Mouse (Mus musculus): ENCODE results near the gene Gm21976. TPM values are rescaled to one million over a fixed set of nuclear protein-coding genes. Genes with fewer than 3 reads are reported as not detected.

Gm21976 gene
- polyA plus RNA-seq (2015; fragmentation: Nextera tagmentation; extraction: Ambion mirVana), result not detected in 2 replicates

DNA sequence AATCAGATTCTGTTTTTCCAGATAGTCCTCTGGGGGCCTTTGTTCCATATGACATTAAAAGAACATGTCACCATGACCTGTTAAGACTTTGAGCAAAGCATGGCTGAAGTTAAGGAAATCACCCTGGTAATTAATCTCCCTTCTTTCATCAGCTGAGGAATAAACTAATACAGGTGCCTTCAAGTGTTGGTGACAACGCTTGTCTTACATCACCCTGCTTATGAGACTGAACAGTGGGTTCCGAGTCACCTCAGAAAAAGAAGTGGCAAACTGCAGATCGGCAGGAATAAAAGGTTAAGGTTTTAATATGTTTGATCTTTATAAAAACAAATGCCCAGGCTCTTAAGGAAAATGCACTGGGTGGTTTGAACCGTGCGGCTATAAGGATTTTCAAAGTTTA, at the start of gene Gm21976:
Gm21976 (plus strand) TSS at position 202 of the 400 bp plus-strand sequence.
- Histone ChIP-seq H3K9ac (no peak within 1 kb of the TSS), H3K4me1 (replicated peaks) (peaks cover 9% of the 10 kb centered on the region; the same call in 1 of the 2 replicates), H3K27me3 (no peaks in the 10 kb centered on the region), H3K27ac (replicated peaks) (no peak within 1 kb of the TSS), H3K4me3 (replicated peaks) (no peak within 1 kb of the TSS), H3K4me2 (no peak within 1 kb of the TSS), H3K9me3 (replicated peaks) (no peaks in the 10 kb centered on the region), H3K36me3 (replicated peaks) (0 out of 2 replicates have a peak, but pooled peaks cover 2% of the 10 kb centered on the region)
- ATAC-seq (ENCODE audit: insufficient read depth), result no peak
- WGBS (ENCODE audit: insufficient replicate concordance), result 71% methylated on average over 5 of the region's 5 CpGs

DNA sequence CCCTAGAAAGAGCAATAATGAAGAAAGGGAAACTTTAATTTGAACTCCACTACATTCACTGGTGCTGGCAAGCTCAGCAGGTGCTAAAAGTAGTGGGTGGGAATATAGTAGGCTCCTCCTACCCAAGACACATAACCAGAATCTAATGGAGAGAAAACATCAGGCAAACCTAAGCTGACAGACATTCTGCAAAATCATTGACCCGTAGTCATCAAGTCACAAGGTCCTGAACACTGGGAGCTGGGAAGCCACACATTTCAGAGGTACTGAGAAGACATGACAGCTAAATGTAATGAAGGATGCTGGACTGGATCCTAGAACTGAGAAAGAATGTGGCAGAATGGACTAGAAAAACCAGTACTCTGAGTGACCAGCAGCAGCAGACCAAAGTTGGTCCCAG, 49.2 kb upstream of the Gm21976 start:
- H3K4me3 ChIP-seq (replicated peaks), result no peak overlapping the region
- no peaks in the 10 kb centered on the region for H3K36me3 ChIP-seq (replicated peaks)
- 75% methylated on average over 1 of the region's 1 CpGs for WGBS (ENCODE audit: insufficient replicate concordance)

DNA sequence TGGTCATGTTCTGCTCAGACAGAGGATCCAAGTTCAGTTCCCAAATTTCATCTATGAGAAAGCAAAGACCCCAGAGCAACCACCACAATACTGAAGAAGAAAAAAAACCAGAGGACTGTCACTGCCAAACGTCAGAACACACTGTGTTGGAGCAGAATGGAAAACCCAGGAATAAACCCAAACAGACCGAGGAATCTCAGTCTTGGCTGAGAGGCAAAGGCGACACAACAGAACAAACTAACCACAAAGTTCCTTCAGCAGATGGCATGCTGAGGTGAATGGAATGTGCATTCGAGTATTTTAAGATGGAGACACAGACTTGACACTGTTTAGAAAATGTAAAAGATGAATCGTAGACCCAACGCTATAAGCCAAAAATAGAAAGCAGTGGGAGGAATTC, 44.2 kb upstream of the Gm21976 start:
- H3K4me2 ChIP-seq, result no peak overlapping the region
- H3K9me3 ChIP-seq (replicated peaks), result no peaks in the 10 kb centered on the region
- ATAC-seq (ENCODE audit: insufficient read depth), result no peak
- H3K27ac ChIP-seq (replicated peaks), result no peak overlapping the region
- 60% methylated on average over 6 of the region's 6 CpGs for WGBS (ENCODE audit: insufficient replicate concordance)
- H3K4me3 ChIP-seq (replicated peaks), result no peak overlapping the region
- H3K9ac ChIP-seq, result no peak overlapping the region
- H3K36me3 ChIP-seq (replicated peaks), result no peaks in the 10 kb centered on the region
- H3K27me3 ChIP-seq, result peaks cover 4% of the 10 kb centered on the region
- H3K4me1 ChIP-seq (replicated peaks), result no peaks in the 10 kb centered on the region

More for the DNA sequence above, 49.2 kb upstream of the Gm21976 start:
- Histone ChIP-seq H3K4me2 (no peak overlapping the region), H3K4me1 (replicated peaks) (no peaks in the 10 kb centered on the region), H3K9me3 (replicated peaks) (no peaks in the 10 kb centered on the region), H3K27ac (replicated peaks) (no peak overlapping the region), H3K9ac (no peak overlapping the region), H3K27me3 (no peaks in the 10 kb centered on the region)
- no peak for ATAC-seq (ENCODE audit: insufficient read depth)

DNA sequence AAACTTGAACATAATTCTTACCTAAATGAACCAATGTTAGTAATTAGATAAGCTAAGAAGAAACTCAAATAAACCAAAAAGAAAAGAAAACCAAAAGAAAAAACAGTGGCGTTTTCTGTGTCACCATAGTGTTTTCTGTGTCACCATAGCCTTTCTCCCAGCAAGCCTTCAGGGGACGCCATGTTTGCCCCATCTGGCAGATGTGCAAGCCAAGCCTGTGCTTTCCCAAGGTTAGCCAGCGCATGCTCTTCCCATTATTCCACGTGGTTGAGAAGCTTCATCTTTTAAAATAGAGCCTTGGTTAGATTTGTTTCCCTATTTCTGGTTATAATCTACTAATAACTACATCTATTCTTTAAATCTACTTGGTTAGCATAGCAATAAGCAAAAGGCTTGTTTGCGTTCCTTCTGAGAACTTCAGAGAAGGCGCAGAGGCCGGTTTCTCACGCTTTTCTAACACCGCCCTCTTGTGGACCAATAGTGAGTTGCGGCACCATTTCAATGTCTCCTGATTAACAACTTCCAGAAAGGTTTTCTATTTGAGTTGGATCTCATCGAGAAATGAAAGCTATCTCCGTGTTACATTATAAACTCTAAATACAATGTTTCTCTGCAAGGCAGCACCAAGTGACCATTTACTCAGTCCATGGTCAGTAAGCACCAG, 39.6 kb upstream of the Gm21976 start:
- Histone ChIP-seq H3K4me3 (replicated peaks) (no peak overlapping the region), H3K36me3 (replicated peaks) (no peaks in the 10 kb centered on the region), H3K9me3 (replicated peaks) (no peaks in the 10 kb centered on the region), H3K4me2 (no peak overlapping the region), H3K9ac (no peak overlapping the region), H3K27ac (replicated peaks) (no peak overlapping the region), H3K4me1 (replicated peaks) (no peaks in the 10 kb centered on the region), H3K27me3 (peaks cover 4% of the 10 kb centered on the region)
- WGBS (ENCODE audit: insufficient replicate concordance), result 17% methylated on average over 12 of the region's 12 CpGs
- ATAC-seq (ENCODE audit: insufficient read depth), result no peak

DNA sequence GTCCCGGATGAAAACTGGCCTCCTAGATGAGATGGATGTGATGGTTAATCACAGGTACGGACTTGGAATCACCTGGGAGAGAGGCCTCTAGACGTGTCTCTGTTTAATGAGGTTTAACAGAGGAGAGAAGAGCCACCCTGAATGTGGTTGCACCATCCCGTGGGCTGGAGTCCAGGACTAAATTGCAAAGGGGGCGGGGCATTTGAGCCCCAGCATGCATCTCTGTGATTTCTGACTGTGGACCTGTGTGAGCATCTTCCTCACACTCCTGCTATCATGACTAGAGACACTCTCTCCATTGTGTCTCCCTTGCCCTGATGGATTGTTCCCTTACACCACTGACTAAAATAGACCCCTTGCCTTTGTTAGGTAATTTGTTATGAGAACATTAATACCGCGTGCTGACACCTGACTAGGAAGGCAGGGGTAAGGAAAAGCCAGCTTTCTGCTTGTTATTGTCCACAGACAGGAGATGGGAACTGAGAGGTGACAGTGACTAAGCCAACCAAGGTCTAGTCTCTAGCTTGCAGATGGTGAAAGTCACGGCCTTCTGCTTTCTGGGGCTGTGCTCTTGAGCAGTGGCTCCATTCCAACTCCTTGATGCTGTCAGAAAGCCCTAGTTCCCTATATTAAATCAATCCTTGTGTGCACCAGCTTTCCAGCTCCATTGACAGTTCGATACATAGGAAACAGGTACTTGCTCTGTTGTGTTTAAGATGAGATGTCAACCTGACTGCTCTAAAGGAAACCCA, 38.0 kb upstream of the Gm21976 start:
- WGBS (ENCODE audit: insufficient replicate concordance), result 53% methylated on average over 9 of the region's 9 CpGs
- H3K27me3 ChIP-seq, result peaks cover 4% of the 10 kb centered on the region
- H3K4me3 ChIP-seq (replicated peaks), result no peak overlapping the region
- no peak for ATAC-seq (ENCODE audit: insufficient read depth)
- H3K4me2 ChIP-seq, result no peak overlapping the region
- no peaks in the 10 kb centered on the region for H3K36me3 ChIP-seq (replicated peaks)
- H3K9me3 ChIP-seq (replicated peaks), result no peaks in the 10 kb centered on the region
- no peaks in the 10 kb centered on the region for H3K4me1 ChIP-seq (replicated peaks)
- no peak overlapping the region for H3K27ac ChIP-seq (replicated peaks)
- no peak overlapping the region for H3K9ac ChIP-seq

DNA sequence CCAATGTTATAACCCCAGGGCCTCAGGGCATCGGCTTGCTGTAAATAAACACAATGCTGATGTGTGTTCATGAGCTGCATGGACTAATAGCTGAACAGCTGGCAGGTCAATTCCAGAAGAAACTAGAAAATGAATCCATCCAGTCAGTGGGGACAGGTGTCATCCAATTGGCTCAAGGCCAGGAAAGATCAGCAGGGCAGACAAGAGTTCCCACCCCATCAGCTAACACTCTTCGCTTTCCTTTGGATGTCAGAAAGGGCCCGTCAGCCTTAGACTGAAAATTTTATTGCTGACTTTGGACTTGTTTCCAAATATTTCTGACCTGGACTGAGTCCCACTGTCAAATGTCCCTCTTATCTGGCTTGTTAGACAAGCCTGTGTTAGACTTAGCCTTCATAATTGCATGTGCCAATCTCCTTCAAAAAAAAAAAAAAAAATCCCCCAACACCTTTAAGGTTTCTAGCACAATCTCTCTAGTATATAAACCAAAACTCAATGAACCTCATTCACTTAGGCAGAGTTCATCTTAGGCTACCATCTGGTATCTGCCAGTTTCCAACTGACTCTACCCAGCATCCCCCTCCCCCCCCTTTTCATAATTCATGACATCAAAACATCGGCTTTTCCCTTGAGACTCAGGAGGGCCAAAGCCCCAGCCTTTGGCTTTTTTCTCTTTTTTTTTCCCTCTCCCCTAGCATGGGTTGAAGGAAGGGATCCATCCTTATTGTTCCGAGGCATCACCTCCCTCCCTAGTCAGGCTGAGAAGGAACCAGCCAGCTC, 34.9 kb upstream of the Gm21976 start:
- WGBS (ENCODE audit: insufficient replicate concordance), result 64% methylated on average over 5 of the region's 5 CpGs
- Histone ChIP-seq H3K9me3 (replicated peaks) (no peaks in the 10 kb centered on the region), H3K9ac (no peak overlapping the region), H3K4me2 (no peak overlapping the region), H3K4me1 (replicated peaks) (no peaks in the 10 kb centered on the region), H3K27me3 (no peaks in the 10 kb centered on the region), H3K27ac (replicated peaks) (no peak overlapping the region), H3K36me3 (replicated peaks) (peaks cover 23% of the 10 kb centered on the region), H3K4me3 (replicated peaks) (no peak overlapping the region)
- ATAC-seq (ENCODE audit: insufficient read depth), result no peak

DNA sequence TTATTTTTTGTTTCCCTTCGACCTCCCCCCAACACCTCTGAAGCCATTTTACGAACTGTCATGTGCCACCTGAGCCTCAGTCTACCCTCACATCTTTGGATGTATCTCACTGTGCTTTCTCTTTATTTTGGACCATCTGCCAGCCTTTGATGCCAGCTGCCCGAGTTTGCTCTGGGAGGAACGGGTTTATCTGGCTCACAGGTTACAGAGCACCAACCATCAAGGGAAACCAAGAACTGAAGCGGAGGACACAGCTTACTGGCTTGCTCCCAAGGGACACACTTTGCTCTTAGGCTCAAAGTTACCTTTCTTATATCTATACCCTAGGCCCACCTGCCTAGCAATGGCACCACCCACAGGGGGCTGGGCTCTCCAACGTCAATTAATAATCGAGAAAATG, 34.3 kb upstream of the Gm21976 start:
- Histone ChIP-seq H3K9me3 (replicated peaks) (no peaks in the 10 kb centered on the region), H3K27ac (replicated peaks) (no peak overlapping the region), H3K27me3 (no peaks in the 10 kb centered on the region), H3K4me3 (replicated peaks) (no peak overlapping the region), H3K4me1 (replicated peaks) (no peaks in the 10 kb centered on the region), H3K36me3 (replicated peaks) (peaks cover 29% of the 10 kb centered on the region), H3K9ac (no peak overlapping the region), H3K4me2 (no peak overlapping the region)
- no peak for ATAC-seq (ENCODE audit: insufficient read depth)
- 58% methylated on average over 7 of the region's 7 CpGs for WGBS (ENCODE audit: insufficient replicate concordance)

DNA sequence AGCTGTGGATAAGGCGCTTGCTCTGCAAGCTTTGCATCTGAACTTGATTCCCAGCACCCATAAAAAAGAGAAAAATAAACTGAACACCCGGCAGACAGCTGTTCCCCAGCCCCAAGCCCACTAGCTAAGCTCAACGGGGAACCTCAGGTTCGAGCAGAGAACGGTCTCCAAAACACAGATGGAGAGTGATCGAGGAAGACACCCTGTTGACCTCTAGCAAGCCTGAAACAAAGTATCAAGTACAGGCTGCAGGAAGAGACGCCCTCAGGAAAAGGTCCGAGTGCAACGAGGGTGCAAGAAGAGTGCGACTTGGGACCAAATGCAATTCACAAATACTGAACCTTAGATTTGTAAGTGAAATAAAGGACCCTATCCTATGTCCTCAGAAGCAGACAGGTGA, 30.1 kb upstream of the Gm21976 start:
- no peaks in the 10 kb centered on the region for H3K9me3 ChIP-seq (replicated peaks)
- H3K4me1 ChIP-seq (replicated peaks), result no peaks in the 10 kb centered on the region
- no peak overlapping the region for H3K4me3 ChIP-seq (replicated peaks)
- no peaks in the 10 kb centered on the region for H3K27me3 ChIP-seq
- ATAC-seq (ENCODE audit: insufficient read depth), result no peak
- H3K27ac ChIP-seq (replicated peaks), result no peak overlapping the region
- no peak overlapping the region for H3K9ac ChIP-seq
- 81% methylated on average over 10 of the region's 10 CpGs for WGBS (ENCODE audit: insufficient replicate concordance)
- no peak overlapping the region for H3K4me2 ChIP-seq
- peaks cover 64% of the 10 kb centered on the region for H3K36me3 ChIP-seq (replicated peaks)

DNA sequence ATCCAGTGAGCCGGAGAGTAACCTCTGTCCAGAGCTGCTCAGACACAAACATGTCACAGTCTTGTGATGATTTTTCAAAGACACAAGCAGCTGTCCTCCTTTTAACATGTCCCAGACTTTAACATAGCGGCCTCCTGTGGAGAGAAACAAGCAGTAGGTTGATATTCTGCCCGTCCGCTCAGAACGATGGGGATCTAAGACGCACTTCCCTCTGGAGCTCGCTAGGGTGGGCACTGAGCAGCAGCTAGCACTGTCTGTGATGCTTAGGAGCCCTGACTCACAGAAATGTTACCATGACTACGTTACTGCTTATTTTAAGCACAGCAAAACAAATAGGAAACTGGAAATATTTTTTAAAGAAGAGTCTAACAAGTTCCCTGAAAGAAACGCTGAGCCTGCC, 24.8 kb upstream of the Gm21976 start:
- no peak overlapping the region for H3K4me2 ChIP-seq
- H3K36me3 ChIP-seq (replicated peaks), result peaks cover 82% of the 10 kb centered on the region
- H3K27me3 ChIP-seq, result no peaks in the 10 kb centered on the region
- ATAC-seq (ENCODE audit: insufficient read depth), result no peak
- no peaks in the 10 kb centered on the region for H3K4me1 ChIP-seq (replicated peaks)
- no peaks in the 10 kb centered on the region for H3K9me3 ChIP-seq (replicated peaks)
- no peak overlapping the region for H3K4me3 ChIP-seq (replicated peaks)
- no peak overlapping the region for H3K9ac ChIP-seq
- no peak overlapping the region for H3K27ac ChIP-seq (replicated peaks)
- WGBS (ENCODE audit: insufficient replicate concordance), result 75% methylated on average over 9 of the region's 9 CpGs

DNA sequence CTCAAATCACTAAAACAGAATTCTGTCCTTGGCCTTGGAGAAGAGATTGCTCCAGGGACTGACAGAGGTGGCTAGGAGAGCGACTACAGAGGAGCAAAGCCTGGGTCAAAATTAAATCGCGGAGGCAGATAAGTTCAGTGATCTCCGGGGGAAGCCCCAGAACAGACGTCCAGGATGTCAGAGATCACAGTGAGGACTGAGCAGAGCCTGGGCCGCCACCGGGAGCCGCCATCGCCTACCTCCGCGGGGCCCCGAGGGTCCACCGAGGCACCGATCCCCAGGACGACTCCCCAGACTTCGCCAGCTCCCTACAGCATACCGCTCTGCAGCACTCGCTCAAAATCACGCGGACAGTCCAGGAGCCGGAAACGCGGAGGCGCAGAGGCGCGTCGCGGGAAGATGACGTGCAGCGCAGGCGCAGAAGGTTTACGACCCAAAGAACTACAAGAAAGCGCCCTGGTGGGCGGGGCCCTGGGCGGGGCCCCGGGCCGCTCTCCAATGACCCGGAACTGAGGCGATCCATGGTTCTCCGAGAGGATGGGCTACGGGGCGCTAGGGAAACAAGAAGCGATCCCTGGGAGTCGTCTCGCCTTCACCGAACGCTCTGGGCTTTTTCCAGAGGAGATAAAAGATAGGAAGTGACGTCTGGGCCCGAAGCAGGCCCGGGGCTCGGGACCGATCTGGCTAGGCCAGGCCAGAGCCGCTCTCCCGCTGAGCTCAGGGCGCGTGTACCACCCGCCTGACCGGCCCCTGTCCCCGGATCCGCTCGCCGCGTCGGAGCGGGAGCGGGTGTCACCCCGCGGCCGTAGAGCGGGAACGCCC, 16.8 kb upstream of the Gm21976 start, which contains the start of the genes Utp15 and Ankra2:
Utp15 (minus strand) TSS at position 406 of the 822 bp plus-strand sequence.
Ankra2 (plus strand) TSS at position 439 of the 822 bp plus-strand sequence.
- H3K9me3 ChIP-seq (replicated peaks), result no peaks in the 10 kb centered on the region
- H3K4me3 ChIP-seq (replicated peaks), result peak within 1 kb of the TSS; percentile 87
- H3K4me1 ChIP-seq (replicated peaks), result peaks cover 26% of the 10 kb centered on the region
- peaks cover 28% of the 10 kb centered on the region for H3K36me3 ChIP-seq (replicated peaks)
- H3K4me2 ChIP-seq, result peak within 1 kb of the TSS; percentile 91
- H3K9ac ChIP-seq, result peak within 1 kb of the TSS; percentile 84
- peak; percentile 99 for ATAC-seq (ENCODE audit: insufficient read depth)
- peak within 1 kb of the TSS; percentile 93 for H3K27ac ChIP-seq (replicated peaks)
- WGBS (ENCODE audit: insufficient replicate concordance), result under 1% methylated on average over 71 of the region's 71 CpGs
- H3K27me3 ChIP-seq, result no peaks in the 10 kb centered on the region
